Mouse (Mus musculus): ENCODE data around the gene Tnp2.
A peak's percentile ranks its signal among the peaks of the same experiment; 100 is the strongest.

Gene Tnp2

DNA sequence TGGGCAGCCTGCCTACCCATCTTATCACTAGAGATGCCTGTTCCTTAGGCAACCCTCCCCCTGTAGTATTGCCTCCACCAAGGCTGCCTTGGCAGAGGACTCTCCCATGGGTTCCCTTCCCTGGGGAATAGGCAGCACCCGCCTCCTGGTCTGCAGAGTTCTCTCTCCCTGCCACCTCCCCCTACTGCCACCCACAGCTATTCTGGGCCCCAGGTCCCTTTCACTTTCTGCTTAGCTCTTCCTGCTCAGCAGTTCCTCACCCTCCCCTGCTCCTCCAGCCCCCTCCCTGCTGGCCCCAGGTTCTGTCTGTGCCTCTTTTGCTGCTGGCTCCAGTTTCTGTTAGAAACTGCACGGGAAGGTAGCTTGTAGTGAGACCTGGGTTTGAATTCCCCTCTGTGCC lies 18.8 kb downstream of the Tnp2 start:
- DNase-seq (ENCODE audit: low read depth, low spot score), result peak; percentile 83

- peak; percentile 53 for DNase-seq (ENCODE audit: low read depth, low spot score)
These were observed 19.6 kb downstream of the Tnp2 start for GRCm38 (mm10) chr16:10768821-10769220.

DNA sequence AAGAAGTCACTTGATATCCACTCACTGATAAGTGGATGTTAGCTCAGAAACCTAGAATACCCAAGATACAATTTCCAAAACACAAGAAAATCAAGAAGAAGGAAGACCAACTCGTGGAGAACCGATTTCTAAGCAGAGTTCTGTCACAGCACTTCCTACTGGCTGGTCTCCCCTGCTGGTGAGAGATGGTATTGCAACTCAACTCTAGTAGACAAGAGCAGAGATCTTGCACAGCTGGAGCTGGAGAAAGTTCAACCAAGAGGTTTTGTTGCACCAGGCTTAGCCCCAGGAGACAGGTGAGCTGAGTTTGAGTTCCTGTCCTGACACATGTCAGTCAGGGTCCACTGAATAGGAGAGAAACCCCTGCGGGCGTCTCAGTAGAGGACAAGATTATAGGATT lies 21.3 kb downstream of the Tnp2 start:
- DNase-seq (ENCODE audit: low read depth, low spot score), result peak; percentile 84

GRCm38 (mm10) chr16:10764323-10764722 lies 24.1 kb downstream of the Tnp2 start:
- DNase-seq (ENCODE audit: low read depth, low spot score), result no peak

- DNase-seq (ENCODE audit: low read depth, low spot score), result no peak
These were observed 24.8 kb downstream of the Tnp2 start for GRCm38 (mm10) chr16:10763540-10764264.

DNA sequence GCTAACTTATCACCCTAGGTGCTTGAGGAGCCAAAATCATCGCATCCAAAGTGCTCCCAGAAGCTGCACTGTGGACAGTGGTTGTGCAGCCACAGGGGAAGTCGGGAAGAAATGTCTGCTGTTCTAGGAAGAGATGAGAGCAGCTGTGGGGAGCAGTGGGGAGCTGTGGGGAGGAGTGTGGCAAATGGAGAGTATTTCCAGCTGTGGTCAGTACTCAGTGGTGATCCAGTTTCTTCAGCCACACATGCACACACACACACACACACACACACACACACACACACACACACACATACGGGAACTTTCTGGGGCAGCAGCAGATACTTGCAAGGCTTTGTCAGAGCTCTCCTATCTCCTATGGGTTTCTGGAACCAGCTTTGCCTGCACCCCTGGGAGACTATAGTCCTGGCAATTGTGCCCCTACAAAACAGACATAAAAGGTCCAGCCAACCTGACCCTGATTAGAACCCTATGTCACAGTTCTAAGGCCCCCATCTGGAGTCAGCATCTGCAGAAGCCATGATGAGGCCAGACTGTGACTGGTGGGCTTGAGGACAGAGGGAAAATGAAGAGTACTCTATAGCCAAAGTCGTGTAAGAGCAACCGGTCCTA lies 25.8 kb downstream of the Tnp2 start:
- no peak for DNase-seq (ENCODE audit: low read depth, low spot score)

- DNase-seq (ENCODE audit: low read depth, low spot score), result no peak
These were observed 27.3 kb downstream of the Tnp2 start for GRCm38 (mm10) chr16:10761182-10761581.

GRCm38 (mm10) chr16:10756168-10756567 lies 32.3 kb downstream of the Tnp2 start:
- no peak for DNase-seq (ENCODE audit: low read depth, low spot score)

DNA sequence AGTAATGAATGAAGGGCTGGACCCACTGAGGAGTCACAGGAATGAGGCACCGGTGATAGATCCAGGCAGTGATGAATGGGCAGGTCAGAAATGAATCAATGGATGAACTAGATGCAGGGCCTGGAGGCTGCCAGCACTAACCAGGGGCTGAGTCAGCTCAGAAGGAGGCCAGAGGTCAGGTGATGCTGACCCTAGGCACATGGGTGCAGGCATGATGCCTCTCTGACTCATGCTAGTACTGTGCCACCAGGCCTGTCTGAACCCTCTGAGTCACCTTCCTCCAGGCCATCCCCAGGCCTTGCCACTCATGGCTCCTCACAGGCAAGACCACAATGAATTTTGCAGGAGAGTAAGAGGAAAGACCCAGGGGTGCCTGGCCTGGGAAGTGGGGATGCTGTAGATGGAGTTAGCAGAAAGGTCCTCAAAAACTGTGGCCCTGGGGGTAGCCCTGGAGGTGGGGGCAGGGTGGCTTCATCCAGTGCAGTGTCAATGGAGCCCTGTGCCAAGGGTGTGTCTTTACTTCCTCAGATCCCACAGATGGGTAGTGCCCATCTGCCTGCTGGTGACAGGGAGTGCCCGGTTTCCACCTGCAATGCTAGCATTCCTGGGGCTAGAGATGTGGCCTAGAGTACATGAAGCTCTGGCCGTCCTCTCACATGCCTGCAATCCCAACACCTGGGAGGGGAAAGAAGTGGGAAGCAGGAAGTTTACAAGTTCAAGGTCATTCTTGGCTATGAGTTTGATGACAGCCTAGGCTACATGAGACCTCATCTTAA lies 33.8 kb downstream of the Tnp2 start:
- no peak for DNase-seq (ENCODE audit: low read depth, low spot score)

- DNase-seq (ENCODE audit: low read depth, low spot score), result no peak
These were observed 38.6 kb downstream of the Tnp2 start for GRCm38 (mm10) chr16:10749824-10750223.

- no peak for DNase-seq (ENCODE audit: low read depth, low spot score)
These were observed 39.2 kb downstream of the Tnp2 start for GRCm38 (mm10) chr16:10749226-10749625.

DNA sequence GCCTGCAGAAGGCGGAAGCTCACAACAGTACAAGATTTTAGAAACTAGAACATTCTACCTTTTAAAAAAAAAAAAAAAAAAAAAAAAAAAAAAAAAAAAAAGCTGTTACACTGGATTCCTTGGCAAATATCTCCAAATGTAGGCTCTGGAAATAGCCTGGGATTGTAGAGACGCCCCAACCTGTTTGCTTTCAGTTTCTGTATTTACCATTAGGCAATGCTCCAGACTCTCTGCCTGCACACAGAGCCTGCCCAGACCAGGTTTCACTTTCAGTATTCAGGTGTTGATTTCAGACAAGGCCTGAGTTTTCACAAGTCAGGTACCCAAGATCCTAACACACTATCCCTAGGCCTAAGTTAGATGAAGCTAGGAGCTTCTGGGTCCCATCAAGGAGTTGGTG lies 47.4 kb downstream of the Tnp2 start:
- DNase-seq (ENCODE audit: low read depth, low spot score), result peak; percentile 81

DNA sequence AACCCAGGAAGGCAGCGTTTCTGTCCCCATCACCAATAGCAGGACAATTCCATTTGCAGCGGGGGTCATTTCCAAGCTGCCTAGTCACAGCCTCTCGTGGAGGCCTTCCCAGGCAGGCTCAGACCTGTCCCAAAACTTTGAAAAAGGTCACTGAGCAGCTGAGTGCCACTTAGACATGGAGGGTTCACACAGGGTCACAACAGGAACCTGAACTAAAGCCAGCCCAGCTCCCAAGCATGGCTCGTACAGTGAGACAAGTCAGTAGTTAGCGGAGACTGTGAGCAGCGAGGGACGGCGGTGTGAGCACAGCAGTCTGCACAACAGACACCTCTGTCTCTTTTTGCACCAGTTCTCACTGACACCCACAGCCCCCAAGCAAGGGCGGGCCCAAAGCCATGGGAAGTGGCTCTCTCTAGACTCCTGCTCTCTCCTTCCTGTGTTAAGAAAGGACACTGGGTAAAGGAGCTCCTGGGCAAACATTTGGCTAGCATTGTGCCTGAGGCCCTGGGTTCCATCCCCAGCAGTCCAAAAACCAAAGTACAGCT lies 48.5 kb downstream of the Tnp2 start:
- no peak for DNase-seq (ENCODE audit: low read depth, low spot score)

DNA sequence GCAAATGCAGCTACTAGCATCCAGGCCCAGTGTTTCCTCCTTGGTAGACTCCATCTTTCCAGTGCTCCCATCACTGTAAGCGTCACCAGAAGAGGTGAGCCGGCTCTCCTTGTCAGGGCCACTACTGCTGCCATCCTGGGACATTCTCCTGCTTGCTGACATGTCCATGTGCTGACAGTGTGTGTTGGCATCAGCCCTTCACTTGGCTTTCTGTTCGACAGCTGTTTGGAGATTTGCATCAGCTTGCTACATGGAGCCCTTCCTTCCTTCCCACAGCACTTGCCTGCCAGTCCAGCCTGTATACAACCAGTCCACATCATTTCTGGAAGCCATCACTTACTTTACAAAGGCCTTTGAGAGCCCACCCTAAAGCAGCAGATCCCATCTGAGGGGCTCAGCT lies 49.6 kb downstream of the Tnp2 start:
- DNase-seq (ENCODE audit: low read depth, low spot score), result no peak
